Mouse (Mus musculus) bone marrow, adult 2 months (tissue): ENCODE data around the gene Gnb2. TPM values are rescaled to one million over a fixed set of nuclear protein-coding genes. Genes with fewer than 3 reads are reported as not detected.

Source experiments
- H3K27ac ChIP-seq: fragments of 200-500 bp; 2 replicates; pipeline ENCODE4 v1.5.1; 2012; ENCODE audit warnings: low read depth, mild to moderate bottlenecking, control low read depth, inconsistent platforms, low read length; ENCODE audit not compliant: control insufficient read depth, poor library complexity, insufficient read depth
- H3K4me1 ChIP-seq: fragments of 200-500 bp; 2 replicates; pipeline ENCODE4 v1.6.1; 2011; ENCODE audit warnings: low read length; ENCODE audit not compliant: control insufficient read depth, insufficient read depth
- H3K4me3 ChIP-seq: fragments of 200-500 bp; replicated peaks from 2 replicates; pipeline ENCODE3; 2011; ENCODE audit warnings: mild to moderate bottlenecking, low read depth, low read length, control low read depth; ENCODE audit not compliant: control insufficient read depth
- CTCF ChIP-seq: fragments of 200-500 bp; IDR thresholded peaks from 2 replicates; pipeline ENCODE4 v1.5.1; 2011; ENCODE audit warnings: low read length, control low read depth; ENCODE audit not compliant: control insufficient read depth, insufficient read depth
- POLR2A ChIP-seq: fragments of 200-500 bp; IDR thresholded peaks from 2 replicates; pipeline ENCODE4 v1.6.1; 2011; ENCODE audit warnings: low read depth, mild to moderate bottlenecking, control low read depth, low read length, borderline replicate concordance; ENCODE audit not compliant: control insufficient read depth
- WGBS: fragments of 180-500 bp; shearing (Covaris S2); methylation state at CpG from one replicate; pipeline ENCODE4 v1.1.7; 2018; 5-methylcytosine and 5-hydroxymethylcytosine counted together
- polyA plus RNA-seq: library from polyadenylated mRNA; stranded (reverse); fragments of >200 nt; gene quantifications from 2 replicates; pipeline ENCODE4 v1.2.4, GENCODE M21; 2011; ENCODE audit warnings: low replicate concordance; ENCODE audit not compliant: missing spikeins, insufficient read depth, insufficient read length

Gnb2 gene
- polyA plus RNA-seq, 1 experiment: 476 TPM

DNA sequence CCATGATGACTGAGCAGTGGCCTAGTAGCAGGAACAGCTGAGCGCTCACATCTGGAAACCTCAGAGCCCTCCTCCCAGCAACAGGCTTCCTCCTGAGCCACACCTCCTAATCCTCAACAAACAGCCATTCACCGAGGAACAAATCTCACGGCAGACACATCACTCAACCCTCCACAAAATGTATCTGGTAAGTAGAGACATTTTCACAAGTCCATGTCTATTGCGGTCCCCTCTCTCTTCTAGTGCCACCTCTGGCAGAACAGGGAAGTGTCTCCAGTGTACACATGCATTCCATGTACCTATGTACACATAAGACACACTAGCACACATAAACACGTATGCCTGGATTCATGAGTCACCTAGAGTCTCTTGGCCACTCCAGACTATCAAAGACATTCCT, 17.8 kb upstream of the Gnb2 start:
- Histone ChIP-seq H3K27ac (no peak overlapping the region), H3K4me1 (no peaks in the 10 kb centered on the region; the same call in none of the 2 replicates), H3K4me3 (no peak overlapping the region)
- TF ChIP-seq POLR2A (no peak), CTCF (no peak)
- WGBS: 68% methylated on average over 5 of the region's 5 CpGs

DNA sequence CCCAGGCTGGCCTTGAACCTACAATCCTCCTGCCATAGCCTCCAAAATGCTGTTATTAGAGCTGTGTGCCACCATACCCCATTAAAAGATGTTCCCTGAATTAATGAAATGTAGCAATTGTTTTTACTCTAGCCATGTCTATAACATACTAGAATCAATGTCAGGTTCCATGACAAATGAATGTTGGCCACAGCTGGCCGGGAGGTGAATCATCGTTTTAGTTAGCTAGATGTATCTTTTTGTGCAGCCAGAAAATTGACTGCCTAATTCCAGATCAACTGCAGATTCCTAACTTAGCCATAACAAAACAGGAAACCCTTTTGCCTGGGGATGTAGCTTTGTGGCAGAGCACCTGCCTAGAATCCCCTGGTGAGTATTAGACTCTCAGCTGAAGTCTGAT, 16.5 kb upstream of the Gnb2 start:
- Histone ChIP-seq H3K4me3 (no peak overlapping the region), H3K27ac (no peak overlapping the region), H3K4me1 (no peaks in the 10 kb centered on the region; the same call in none of the 2 replicates)
- 75% methylated on average over 2 of the region's 2 CpGs for WGBS
- TF ChIP-seq CTCF (no peak), POLR2A (no peak)

DNA sequence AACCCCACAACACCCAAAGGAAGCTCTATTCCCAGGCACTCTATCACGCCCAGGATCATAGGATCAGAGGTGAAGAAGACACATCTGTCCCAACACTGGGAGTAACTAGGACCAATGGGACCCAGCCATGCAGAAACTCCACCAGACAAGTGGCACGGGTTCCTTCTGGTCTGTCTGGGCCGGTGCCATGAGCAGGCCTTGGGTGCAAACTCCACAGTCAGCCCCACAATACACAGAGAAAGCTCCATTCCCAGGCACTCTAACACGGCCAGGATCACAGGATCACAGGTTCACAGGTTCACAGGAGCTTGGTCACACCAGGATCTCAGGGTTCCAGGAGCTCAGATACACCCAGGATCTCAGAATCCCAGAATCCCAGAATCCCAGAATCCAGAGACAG, 12.3 kb upstream of the Gnb2 start:
- TF ChIP-seq POLR2A (no peak), CTCF (no peak)
- H3K27ac ChIP-seq: no peak overlapping the region
- WGBS: 79% methylated on average over 4 of the region's 4 CpGs
- no peaks in the 10 kb centered on the region for H3K4me1 ChIP-seq
- H3K4me3 ChIP-seq: no peak overlapping the region

DNA sequence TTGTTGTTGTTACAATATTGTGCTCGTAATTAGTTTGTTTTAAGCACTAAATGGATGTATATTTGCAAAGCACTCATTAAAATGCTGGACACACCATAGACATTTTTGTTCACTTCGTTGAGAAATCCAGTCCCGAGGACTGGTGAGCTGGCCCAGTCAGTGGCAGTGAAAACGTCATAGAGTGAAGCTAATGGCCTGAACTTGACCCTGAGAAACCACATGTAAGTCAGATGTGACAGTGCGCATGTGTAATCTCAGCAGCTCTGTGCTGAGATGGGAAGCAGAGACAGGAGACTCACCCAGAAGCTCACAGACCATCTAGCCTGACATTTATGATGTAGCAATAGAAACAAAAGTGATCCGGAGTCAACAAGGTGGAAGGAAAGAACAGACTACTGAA, 11.6 kb upstream of the Gnb2 start:
- Histone ChIP-seq H3K4me1 (no peaks in the 10 kb centered on the region), H3K27ac (no peak overlapping the region), H3K4me3 (no peak overlapping the region)
- TF ChIP-seq CTCF (no peak), POLR2A (no peak)
- 73% methylated on average over 6 of the region's 6 CpGs for WGBS

DNA sequence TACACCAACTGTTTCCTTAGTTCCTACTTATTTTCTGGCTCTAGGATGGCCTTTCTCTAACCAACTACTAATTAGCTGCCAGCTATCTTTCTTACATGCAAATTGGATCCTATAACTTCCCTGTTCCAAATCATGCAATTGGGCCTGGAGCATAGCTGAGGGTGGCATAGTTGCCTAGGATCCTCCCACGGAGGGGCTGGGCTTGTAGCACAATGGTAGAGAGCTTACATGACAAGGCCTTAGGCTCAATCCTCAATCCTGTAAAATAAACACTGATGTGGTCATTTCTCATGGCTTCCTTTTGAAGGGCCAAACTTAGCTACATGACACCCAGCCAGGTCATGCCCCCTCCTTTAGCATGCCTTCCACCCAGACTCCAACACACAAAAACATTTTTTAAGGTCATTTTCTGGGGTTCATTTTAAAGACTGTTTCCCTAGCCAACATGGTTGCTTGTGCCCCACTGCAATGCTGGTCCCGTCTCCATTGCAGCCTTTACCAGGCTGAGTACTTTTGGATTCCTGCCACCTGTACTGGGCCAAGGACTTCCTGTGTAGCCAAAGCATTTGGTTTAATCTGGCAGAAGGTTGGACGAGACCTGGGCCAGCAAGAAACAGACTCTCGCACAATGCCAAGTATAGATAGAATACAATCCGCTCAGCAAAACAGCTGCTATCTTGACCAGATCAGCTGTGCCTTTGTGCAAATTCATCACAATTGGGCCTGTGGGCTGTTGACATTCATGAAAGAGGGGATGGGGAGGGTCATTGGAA, 8.6 kb upstream of the Gnb2 start:
- Histone ChIP-seq H3K4me1 (no peaks in the 10 kb centered on the region), H3K4me3 (no peak overlapping the region), H3K27ac (no peak overlapping the region)
- WGBS: 41% methylated on average over 5 of the region's 5 CpGs
- TF ChIP-seq CTCF (no peak), POLR2A (no peak)

DNA sequence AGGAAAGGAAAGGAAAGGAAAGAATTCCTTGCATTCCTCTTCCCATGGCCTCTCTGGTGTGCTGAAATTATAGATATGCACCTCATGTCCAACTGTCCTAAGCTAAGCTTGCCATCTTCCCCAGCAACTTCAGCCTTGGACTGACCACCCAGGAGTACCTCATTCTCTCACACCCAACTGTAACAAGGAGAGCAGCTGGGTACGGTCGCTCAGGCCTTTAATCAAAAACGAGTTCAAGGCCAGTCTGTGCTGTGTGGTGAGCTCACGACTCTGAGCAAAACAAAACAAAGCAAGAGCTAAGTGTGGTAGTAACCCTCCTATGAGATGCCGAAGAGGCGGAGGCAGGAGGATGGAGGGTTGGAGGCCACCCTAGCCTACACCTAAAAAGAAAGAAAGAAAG, 7.7 kb upstream of the Gnb2 start:
- TF ChIP-seq POLR2A (no peak), CTCF (no peak)
- no peak overlapping the region for H3K4me3 ChIP-seq
- no peak overlapping the region for H3K27ac ChIP-seq
- WGBS: 85% methylated on average over 6 of the region's 6 CpGs
- H3K4me1 ChIP-seq: no peaks in the 10 kb centered on the region

DNA sequence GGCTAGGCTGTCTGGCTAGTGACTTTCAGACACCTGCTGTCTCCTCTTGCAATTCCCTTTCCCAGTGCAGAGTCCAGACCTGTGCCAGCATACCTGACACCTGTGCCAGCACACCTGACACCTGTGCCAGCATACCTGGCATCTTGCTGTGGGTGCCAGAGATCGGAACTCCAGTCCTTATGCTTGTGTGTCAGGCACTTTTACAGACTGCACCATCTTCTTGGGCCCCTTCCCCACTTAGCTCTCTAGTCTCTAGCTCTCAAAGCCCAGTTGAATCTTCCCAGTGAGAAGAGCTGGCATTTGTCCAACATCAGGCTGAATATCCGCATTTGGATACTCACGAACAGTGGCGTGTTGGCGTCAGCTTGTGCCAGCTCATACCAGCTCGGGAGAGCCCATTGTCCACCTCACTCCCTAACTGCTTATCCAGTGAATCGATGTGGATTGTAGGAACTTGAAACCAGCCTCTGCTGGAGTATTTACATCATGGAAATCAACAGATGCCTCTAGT, 6.0 kb upstream of the Gnb2 start:
- 81% methylated on average over 7 of the region's 7 CpGs for WGBS
- Histone ChIP-seq H3K4me3 (no peak overlapping the region), H3K27ac (no peak overlapping the region), H3K4me1 (no peaks in the 10 kb centered on the region)
- TF ChIP-seq CTCF (no peak), POLR2A (no peak)

DNA sequence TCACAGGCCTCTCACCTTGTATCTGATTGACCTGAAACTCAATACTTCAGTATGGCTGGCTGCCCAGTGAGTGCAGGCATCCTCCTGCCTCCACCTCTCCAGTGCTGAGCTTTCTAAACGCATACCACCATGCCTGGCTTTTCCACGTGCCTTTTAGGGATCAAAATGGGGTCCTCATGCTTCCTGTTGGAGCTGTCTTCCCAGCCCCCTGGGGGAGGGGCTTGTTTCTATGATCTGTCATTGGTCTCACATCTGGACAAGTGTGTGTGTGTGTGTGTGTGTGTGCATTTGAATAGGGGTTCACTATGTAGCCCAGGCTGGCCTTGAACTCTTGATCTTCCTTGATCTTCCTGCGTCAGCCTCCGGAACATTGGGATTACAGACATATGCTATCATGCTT, 4.2 kb upstream of the Gnb2 start:
- H3K27ac ChIP-seq: no peak overlapping the region
- H3K4me1 ChIP-seq: no peaks in the 10 kb centered on the region
- TF ChIP-seq CTCF (no peak), POLR2A (no peak)
- no peak overlapping the region for H3K4me3 ChIP-seq
- WGBS: 74% methylated on average over 4 of the region's 4 CpGs
